Mouse (Mus musculus): Measurements from ENCODE around the gene Cers2.

Cers2 gene

GRCm38 (mm10) chr3:95290156-95290555 is 24.4 kb upstream of the Cers2 start:
- DNase-seq = no peak

GRCm38 (mm10) chr3:95291041-95291440 is 23.6 kb upstream of the Cers2 start:
- DNase-seq = no peak

DNA sequence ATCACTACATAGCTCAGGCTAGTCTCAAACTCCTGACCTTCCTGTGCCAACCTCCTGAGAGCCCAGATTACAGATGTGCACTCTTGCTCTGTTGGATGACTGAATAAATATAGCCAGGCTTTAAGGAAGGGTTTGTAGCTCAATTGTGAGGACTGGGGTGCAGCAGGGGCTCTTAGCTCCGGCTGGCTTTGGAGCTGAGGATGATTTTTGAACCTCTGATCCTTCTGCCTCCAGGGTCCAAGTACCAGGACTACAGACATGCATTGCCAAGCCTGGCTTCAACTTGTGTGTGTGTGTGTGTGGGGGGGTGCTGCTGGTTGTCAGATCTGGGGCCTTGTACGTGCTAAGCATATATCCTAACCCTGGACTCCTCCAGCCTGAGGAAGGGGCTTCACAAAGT is 21.7 kb upstream of the Cers2 start:
- no peak for DNase-seq

DNA sequence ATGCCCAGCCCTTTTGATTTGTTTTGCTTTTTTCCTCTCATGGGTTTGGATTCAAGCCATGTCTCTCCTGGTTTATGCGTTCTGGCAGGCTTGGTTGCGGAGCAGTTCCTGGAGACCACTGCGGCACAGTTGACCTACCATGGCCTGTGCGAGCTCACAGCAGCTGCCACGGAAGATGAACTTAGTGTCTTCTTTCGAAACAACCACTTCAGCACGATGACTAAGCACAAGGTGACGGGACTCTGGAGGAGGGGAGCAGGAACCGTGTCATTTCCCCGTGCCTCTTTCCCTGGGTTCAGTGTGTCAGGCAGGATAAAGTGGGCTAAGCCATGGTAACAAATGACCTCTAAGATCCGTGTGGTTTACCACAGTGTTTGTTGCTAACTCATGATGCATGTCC is 21.1 kb upstream of the Cers2 start:
- no peak for DNase-seq

DNA sequence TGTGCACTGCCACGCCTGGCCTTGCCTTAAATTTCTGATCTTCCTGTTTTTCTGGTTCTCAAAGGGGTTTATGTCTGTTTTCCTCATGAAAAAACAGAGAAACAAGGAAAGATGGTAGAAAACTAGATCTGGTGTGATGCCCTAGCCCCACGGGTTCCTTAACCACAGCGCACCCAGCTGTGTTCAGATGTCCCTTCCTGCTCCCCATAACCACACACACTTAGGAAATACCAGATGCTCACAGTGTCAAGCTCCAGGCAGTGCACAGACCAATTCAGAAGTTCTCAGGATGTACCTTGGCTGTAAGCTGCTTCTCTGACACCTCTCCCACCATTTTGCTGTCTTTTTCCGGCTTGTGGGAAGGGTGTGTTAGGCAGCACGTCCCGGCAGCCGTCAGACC is 20.3 kb upstream of the Cers2 start:
- DNase-seq = no peak

DNA sequence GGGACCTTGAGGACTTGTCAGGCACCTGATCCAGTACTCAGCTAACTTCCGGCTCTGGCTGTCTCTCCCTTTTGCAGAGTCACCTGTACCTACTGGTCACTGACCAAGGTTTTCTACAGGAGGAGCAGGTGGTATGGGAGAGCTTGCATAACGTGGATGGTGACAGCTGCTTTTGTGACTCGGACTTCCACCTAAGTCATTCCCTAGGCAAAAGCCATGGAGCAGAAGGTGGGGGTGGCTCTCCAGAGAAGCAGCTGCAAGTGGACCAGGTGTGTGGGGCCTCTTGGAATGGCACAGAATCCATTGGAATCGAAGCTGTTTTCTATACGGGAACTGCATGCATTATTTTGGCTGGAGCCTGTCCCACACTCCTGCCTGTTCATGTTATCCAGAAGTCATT is 19.9 kb upstream of the Cers2 start:
- no peak for DNase-seq

DNA sequence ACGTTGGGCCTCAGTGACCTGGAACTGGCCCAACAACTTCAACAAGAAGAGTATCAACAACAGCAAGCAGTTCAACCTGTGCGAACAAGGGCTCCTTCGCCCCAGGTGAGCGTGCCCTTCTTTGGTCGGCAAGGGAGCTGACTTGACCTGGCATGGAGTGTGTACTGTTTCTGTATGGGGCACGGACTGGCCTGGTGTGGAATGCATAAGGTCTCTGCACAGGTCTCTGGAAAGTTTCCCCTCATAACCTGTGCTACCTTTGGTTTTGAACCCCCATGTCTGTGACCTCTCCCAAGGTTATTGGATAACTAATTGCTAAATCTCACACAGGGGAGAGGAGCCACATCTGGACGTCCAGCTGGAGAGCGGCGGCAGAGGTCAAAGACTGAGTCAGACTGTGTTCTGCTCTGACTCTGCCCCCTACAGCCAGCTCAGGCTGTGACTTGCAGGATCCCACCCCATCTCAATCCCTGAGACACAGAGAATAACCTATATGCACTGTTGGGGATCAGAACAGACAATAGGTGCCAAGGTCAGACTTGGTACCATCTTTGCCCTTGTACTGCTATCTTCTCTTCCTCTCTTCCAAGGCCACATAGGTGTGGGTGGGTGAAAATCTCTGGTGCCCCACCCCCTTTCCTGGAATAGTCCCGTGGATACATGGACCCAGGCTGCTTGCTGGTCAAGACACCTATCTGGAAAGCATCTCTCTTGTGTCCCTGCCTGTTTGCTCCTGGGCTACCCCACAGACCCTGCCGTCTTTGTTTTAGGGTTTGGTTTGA is 19.1 kb upstream of the Cers2 start:
- no peak for DNase-seq

- DNase-seq = peak in 1 of 2 experiments; percentile 53
Observed at GRCm38 (mm10) chr3:95296103-95296469, 18.5 kb upstream of the Cers2 start.

DNA sequence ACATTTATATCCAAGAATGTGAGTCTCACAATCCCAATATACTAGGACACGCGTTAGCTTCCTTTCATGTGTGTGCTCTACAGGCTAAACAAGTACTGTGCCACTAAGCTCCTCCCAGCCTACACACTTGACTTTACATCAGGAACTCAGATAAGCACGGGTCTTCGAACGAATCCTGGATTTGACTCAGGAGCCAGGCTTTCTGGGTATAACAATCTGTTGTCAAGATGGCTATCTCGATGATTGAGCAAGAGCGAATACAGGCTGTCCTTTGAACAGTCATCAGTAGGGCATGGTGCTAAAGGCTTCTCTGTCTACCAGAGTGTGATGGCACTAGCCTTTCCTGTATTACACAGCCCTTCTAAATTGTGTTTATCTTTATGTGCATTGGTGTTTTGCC is 16.6 kb upstream of the Cers2 start:
- no peak for DNase-seq

GRCm38 (mm10) chr3:95301204-95301796 is 13.3 kb upstream of the Cers2 start:
- no peak for DNase-seq

- no peak for DNase-seq
Observed at GRCm38 (mm10) chr3:95306244-95306643, 8.3 kb upstream of the Cers2 start.

DNA sequence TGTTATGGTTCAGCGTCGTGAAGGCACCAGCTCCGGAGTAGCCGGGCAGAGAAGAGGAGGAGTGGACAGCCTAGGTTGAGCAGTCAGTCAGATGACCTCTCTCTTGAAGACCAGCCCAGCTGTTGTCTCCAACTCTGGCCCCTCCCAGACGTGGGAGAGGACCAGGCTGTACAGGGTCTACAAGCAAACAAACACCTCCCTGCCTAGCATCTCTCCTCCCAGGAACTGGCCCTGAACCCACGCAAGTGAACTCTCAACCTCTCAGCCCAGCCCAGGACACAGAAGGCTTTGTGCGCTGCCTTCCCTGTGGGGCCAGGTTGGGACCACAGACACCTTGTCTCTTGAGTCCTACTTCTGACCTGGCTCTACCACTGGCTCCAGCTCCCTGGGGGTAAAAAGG is 7.5 kb upstream of the Cers2 start, which contains the start of gene Anxa9:
Gene Anxa9 (minus strand): TSS at position 77 of the 400 bp plus-strand sequence.
- no peak for DNase-seq

GRCm38 (mm10) chr3:95310496-95310895 is 4.1 kb upstream of the Cers2 start:
- DNase-seq = no peak

DNA sequence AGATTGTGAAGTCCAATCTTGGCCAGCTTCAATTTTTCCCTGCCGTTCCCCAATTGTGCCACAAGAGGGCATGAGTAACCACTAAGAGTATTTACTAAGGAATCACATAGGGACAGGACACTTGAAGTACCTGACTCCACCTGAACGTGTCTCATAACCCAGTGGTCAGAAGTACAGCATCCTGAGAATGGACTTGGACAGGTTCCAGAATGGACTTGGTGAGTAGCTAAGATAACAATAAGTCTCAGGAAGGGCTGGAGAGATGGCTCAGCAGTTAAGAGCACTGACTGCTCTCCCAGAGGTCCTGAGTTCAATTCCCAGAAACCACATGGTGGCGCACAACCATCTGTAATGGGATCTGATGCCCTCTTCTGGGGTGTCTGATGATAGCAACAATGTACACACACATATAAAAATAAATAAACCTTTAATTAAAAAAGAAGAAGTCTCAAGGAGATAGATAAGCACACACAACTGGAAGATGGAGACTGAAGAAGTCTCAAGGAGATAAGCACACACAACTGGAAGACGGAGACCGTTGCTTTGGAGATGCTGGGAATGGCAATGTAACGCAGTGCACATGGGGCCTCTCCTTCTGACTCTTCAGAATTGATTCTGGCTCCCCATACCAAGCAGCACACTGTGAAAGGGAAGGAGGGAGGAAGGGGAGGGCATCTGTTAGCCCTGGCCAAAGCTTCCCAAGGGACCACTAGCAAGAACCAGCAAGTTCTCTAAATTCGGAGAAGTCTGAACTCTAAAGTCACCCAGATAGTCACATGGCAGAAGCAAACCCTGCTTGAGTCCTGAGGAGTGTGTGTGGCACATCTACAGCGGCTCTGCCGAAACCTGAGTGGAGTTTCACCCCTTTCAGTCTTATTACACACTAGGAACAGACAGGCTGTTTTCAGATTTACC is 3.4 kb upstream of the Cers2 start:
- DNase-seq = peak; percentile 73 to 77

GRCm38 (mm10) chr3:95312623-95313022 is 2.0 kb upstream of the Cers2 start:
- no peak for DNase-seq

- no peak for DNase-seq
Observed at GRCm38 (mm10) chr3:95313476-95313875, 1.1 kb upstream of the Cers2 start.

GRCm38 (mm10) chr3:95314075-95314474 is 516 bp upstream of the Cers2 start:
- DNase-seq = no peak

- DNase-seq = peak; percentile 70 to 74
Observed at GRCm38 (mm10) chr3:95315094-95315843, 678 bp downstream of the Cers2 start.

GRCm38 (mm10) chr3:95315844-95316550 is 1.4 kb downstream of the Cers2 start:
- DNase-seq = no peak

DNA sequence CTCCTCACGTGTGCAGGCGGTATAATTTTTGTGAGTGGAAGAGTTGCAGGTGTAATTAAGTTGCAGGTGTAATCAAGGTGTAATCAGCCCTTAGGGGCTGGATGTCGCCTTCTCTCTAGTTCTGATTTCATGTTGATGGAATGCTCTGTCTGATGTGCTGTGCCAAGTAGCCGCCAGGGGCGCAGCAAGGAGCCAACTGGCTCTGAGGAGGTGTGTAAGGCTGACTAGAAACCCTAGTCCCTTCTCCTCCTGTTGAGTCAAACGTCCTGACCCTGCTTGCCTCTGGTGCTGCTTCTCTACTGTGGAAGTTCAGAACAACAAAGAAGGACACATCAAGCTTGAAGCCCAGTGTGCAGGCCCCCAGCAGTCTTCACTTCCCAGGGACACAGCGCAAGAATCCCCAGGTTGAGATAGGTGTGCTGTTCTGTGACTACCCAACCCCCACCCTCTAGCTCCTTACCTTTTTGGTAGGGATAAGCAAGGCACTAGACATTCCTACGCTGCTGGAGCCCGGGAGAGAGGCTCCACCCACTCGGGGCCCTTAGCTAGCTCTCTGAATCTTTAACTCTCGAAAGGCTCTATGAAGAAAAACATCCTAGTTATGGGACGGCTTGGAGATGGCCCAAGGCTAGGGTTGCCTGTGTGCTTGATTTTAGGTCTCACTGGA is 3.0 kb downstream of the Cers2 start:
- peak; percentile 62 to 67 for DNase-seq

DNA sequence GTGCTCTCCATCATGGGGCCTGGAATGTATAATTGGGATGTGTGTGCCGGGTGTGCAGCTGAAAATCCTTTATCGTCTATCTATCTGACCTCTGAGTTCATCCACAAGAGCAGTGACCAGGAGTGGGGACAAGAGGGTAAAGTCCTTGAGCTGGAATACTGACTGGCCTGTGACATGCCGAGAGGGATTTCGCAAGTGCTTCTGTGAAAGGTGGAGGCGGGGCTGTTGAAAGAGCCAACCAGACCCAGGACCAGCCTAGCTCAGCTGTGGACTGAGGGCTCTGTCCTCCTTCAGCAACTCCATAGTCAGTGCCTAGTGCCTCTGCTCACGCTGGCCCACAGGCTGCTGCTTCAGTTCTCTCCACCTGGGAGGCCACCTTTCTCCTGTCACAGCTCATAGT is 4.0 kb downstream of the Cers2 start:
- no peak for DNase-seq

DNA sequence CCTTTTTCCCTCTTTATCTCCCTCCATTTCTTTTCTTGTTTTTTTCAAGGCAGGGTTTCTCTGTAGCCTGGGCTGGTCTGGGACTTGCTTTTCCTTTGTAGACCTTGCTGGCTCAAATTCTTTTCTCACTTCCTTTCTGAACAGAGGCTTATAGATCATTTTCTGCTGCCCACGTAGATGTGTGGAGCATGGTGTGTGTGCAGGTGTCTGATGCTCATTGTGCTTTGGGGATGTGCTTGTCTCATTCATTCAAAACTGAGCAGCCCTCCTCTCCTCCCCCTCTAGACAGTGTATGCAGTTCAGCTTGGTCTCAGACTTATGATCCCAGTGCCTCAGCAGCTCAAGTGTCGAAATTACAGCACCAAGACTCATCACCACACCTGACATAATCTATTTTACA is 4.5 kb downstream of the Cers2 start:
- DNase-seq = no peak

Measured in cerebellum, adult 18-20 months (tissue).